Mouse (Mus musculus): ENCODE results near the gene Icam4. TPM values are rescaled to one million over a fixed set of nuclear protein-coding genes. Genes with fewer than 3 reads are reported as not detected.

The Icam4 gene
- polyA plus RNA-seq, 2 experiments: 0.26 to 0.99 TPM

DNA sequence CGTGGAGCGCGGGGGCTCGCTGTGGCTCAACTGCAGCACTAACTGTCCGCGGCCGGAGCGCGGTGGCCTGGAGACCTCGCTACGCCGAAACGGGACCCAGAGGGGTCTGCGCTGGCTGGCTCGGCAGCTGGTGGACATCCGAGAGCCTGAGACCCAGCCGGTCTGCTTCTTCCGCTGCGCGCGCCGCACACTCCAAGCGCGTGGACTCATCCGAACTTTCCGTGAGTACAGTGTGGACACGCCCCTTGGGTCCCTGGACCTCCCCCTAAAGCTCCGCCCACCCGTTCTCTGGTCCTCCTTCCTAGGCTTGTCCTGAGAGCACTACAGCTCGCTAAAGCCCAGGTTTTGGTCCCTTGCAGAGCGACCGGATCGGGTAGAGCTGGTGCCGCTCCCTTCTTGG, 4.0 kb downstream of the Icam4 start:
- Histone ChIP-seq H3K4me2 (replicated peaks; ENCODE audit: low read depth, low read length, severe bottlenecking) (peak overlapping the region; percentile 92), H3K9ac (ENCODE audit: low read depth, low read length, severe bottlenecking) (no peak overlapping the region), H3K4me1 (ENCODE audit: control insufficient read depth, insufficient read depth, low read length) (peaks cover 36% of the 10 kb centered on the region), H3K36me3 (ENCODE audit: control insufficient read depth, insufficient read depth, low read length) (no peaks in the 10 kb centered on the region), H3K27ac (replicated peaks; ENCODE audit: low read depth, low read length) (no peak overlapping the region), H3K27me3 (ENCODE audit: control insufficient read depth, insufficient read depth, low read length) (peaks cover 82% of the 10 kb centered on the region), H3K4me3 (replicated peaks; ENCODE audit: low read length) (peak overlapping the region; percentile 49), H3K9me3 (ENCODE audit: control insufficient read depth, low read length) (no peaks in the 10 kb centered on the region)
- peak; percentile 93 for DNase-seq (ENCODE audit: low spot score)
- peak; percentile 82 for ATAC-seq (ENCODE audit: low FRiP score, low read depth)
- WGBS: under 1% methylated on average over 34 of the region's 34 CpGs
- TF ChIP-seq POLR2A (IDR thresholded peaks at IDR 0.05; ENCODE audit: borderline replicate concordance, extremely low read depth, insufficient read depth, insufficient read length): no peak

DNA sequence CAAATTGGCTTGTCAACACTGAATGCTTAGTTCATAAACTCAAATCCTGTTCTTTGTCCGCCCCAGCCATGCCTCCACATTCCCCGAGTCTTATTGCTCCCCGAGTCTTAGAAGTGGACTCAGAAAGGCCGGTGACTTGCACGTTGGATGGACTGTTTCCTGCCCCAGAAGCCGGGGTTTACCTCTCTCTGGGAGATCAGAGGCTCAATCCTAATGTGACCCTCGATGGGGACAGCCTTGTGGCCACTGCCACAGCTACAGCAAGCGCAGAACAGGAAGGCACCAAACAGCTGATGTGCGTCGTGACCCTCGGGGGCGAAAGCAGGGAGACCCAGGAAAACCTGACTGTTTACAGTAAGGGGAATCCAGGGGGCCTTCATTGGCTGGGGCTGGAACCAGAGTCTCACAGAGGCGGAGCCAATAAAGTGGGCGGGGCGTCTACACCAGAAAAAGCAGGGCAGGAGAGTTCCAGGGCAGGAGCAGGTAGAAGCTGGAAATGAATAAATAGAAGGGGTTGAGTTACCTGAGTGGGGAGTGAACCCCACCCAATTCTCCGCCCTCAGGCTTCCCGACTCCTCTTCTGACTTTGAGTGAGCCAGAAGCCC, 5.4 kb downstream of the Icam4 start:
- Histone ChIP-seq H3K9me3 (ENCODE audit: control insufficient read depth, low read length) (no peaks in the 10 kb centered on the region), H3K27me3 (ENCODE audit: control insufficient read depth, insufficient read depth, low read length) (peaks cover 90% of the 10 kb centered on the region), H3K4me2 (replicated peaks; ENCODE audit: low read depth, low read length, severe bottlenecking) (no peak overlapping the region), H3K4me3 (replicated peaks; ENCODE audit: low read length) (no peak overlapping the region), H3K4me1 (ENCODE audit: control insufficient read depth, insufficient read depth, low read length) (peaks cover 35% of the 10 kb centered on the region), H3K36me3 (ENCODE audit: control insufficient read depth, insufficient read depth, low read length) (no peaks in the 10 kb centered on the region), H3K27ac (replicated peaks; ENCODE audit: low read depth, low read length) (no peak overlapping the region), H3K9ac (ENCODE audit: low read depth, low read length, severe bottlenecking) (no peak overlapping the region)
- ATAC-seq (ENCODE audit: low FRiP score, low read depth): no peak
- DNase-seq (ENCODE audit: low spot score): no peak
- 4% methylated on average over 17 of the region's 17 CpGs for WGBS
- no peak for TF ChIP-seq POLR2A (IDR thresholded peaks at IDR 0.05; ENCODE audit: borderline replicate concordance, extremely low read depth, insufficient read depth, insufficient read length)

DNA sequence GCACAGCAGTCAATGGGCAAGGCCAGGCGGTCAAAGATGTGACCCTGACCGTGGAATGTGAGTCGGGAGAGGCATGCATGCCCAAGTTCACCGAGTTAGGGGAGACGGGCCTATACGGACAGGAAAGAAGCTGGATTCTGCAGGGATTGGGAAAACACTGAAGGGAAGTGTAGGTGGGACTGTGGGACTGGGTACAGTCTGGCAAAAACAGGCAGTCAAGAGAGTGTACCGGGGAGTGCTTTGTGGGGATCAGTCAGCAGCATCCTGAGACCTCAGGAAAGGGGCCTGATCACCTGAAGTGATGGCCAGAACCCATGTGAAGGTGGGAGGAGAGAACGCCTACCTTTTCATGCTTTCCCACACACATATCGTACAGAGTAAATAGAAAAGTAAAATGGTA, 6.4 kb downstream of the Icam4 start:
- TF ChIP-seq POLR2A (IDR thresholded peaks at IDR 0.05; ENCODE audit: borderline replicate concordance, extremely low read depth, insufficient read depth, insufficient read length): no peak

DNA sequence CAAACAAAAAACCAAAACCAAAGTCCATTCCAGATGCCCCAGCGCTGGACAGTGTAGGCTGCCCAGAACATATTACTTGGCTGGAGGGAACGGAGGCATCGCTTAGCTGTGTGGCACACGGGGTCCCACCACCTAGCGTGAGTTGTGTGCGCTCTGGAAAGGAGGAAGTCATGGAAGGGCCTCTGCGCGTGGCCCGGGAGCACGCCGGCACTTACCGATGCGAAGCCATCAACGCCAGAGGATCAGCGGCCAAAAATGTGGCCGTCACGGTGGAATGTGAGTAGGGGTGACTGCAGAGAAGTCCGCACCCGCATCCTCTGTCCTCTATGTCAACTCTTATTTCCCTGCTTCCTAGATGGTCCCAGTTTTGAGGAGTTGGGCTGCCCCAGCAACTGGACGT, 7.0 kb downstream of the Icam4 start:
- H3K27me3 ChIP-seq (ENCODE audit: control insufficient read depth, insufficient read depth, low read length): peaks cover 81% of the 10 kb centered on the region
- TF ChIP-seq POLR2A (IDR thresholded peaks at IDR 0.05; ENCODE audit: borderline replicate concordance, extremely low read depth, insufficient read depth, insufficient read length): no peak
- no peak overlapping the region for H3K27ac ChIP-seq (replicated peaks; ENCODE audit: low read depth, low read length)
- DNase-seq (ENCODE audit: low spot score): no peak
- 10% methylated on average over 20 of the region's 20 CpGs for WGBS
- no peak overlapping the region for H3K4me3 ChIP-seq (replicated peaks; ENCODE audit: low read length)
- peaks cover 25% of the 10 kb centered on the region for H3K4me1 ChIP-seq (ENCODE audit: control insufficient read depth, insufficient read depth, low read length)
- H3K9me3 ChIP-seq (ENCODE audit: control insufficient read depth, low read length): no peaks in the 10 kb centered on the region
- no peaks in the 10 kb centered on the region for H3K36me3 ChIP-seq (ENCODE audit: control insufficient read depth, insufficient read depth, low read length)
- H3K9ac ChIP-seq (ENCODE audit: low read depth, low read length, severe bottlenecking): no peak overlapping the region
- no peak for ATAC-seq (ENCODE audit: low FRiP score, low read depth)
- H3K4me2 ChIP-seq (replicated peaks; ENCODE audit: low read depth, low read length, severe bottlenecking): no peak overlapping the region

More for the DNA sequence above, 6.4 kb downstream of the Icam4 start:
- Histone ChIP-seq H3K4me3 (replicated peaks; ENCODE audit: low read length) (no peak overlapping the region), H3K9ac (ENCODE audit: low read depth, low read length, severe bottlenecking) (no peak overlapping the region), H3K27me3 (ENCODE audit: control insufficient read depth, insufficient read depth, low read length) (peaks cover 81% of the 10 kb centered on the region), H3K27ac (replicated peaks; ENCODE audit: low read depth, low read length) (no peak overlapping the region), H3K9me3 (ENCODE audit: control insufficient read depth, low read length) (no peaks in the 10 kb centered on the region), H3K4me2 (replicated peaks; ENCODE audit: low read depth, low read length, severe bottlenecking) (no peak overlapping the region), H3K4me1 (ENCODE audit: control insufficient read depth, insufficient read depth, low read length) (peaks cover 27% of the 10 kb centered on the region), H3K36me3 (ENCODE audit: control insufficient read depth, insufficient read depth, low read length) (no peaks in the 10 kb centered on the region)
- 22% methylated on average over 9 of the region's 9 CpGs for WGBS
- DNase-seq (ENCODE audit: low spot score) (no peak), ATAC-seq (ENCODE audit: low FRiP score, low read depth) (no peak)

DNA sequence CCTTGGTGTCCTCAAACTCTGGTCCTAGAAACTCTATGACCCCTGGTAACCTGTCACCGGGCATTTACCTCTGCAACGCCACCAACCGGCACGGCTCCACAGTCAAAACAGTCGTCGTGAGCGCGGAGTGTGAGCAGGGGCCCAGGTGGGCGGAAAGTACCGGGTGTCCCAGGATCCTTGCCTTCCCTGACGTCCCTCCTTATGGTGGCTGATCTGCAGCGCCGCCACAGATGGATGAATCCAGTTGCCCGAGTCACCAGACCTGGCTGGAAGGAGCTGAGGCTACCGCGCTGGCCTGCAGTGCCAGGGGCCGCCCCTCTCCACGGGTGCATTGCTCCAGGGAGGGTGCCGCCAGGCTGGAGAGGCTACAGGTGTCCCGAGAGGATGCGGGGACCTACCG, 7.5 kb downstream of the Icam4 start:
- peak overlapping the region; percentile 54; the same call in 1 of the 2 replicates for H3K4me2 ChIP-seq (replicated peaks; ENCODE audit: low read depth, low read length, severe bottlenecking)
- under 1% methylated on average over 22 of the region's 22 CpGs for WGBS
- no peak overlapping the region for H3K9ac ChIP-seq (ENCODE audit: low read depth, low read length, severe bottlenecking)
- no peak for DNase-seq (ENCODE audit: low spot score)
- no peaks in the 10 kb centered on the region for H3K36me3 ChIP-seq (ENCODE audit: control insufficient read depth, insufficient read depth, low read length)
- TF ChIP-seq POLR2A (IDR thresholded peaks at IDR 0.05; ENCODE audit: borderline replicate concordance, extremely low read depth, insufficient read depth, insufficient read length): no peak
- H3K27me3 ChIP-seq (ENCODE audit: control insufficient read depth, insufficient read depth, low read length): peaks cover 79% of the 10 kb centered on the region
- no peak overlapping the region for H3K27ac ChIP-seq (replicated peaks; ENCODE audit: low read depth, low read length)
- peak overlapping the region; percentile 37 for H3K4me3 ChIP-seq (replicated peaks; ENCODE audit: low read length)
- peaks cover 21% of the 10 kb centered on the region for H3K4me1 ChIP-seq (ENCODE audit: control insufficient read depth, insufficient read depth, low read length)
- H3K9me3 ChIP-seq (ENCODE audit: control insufficient read depth, low read length): no peaks in the 10 kb centered on the region
- no peak for ATAC-seq (ENCODE audit: low FRiP score, low read depth)

All from limb, embryonic 14.5 days (tissue).